Comparison of ENCODE assay signal across 8 mouse cellular contexts in genomic region chr4:150404583-150404982, GRCm38 (mm10).
DNase-seq lines count a peak whose midpoint lies in the region; ATAC-seq lines count a peak whose summit lies in the region.

No protein-coding gene starts in this region.

- WGBS in hindbrain, embryonic 10.5 days, result 52% methylated on average over 6 of the region's 6 CpGs
- 44% methylated on average over 6 of the region's 6 CpGs for WGBS in hindbrain, embryonic 11.5 days
- WGBS in forebrain, embryonic 12.5 days, result 41% methylated on average over 6 of the region's 6 CpGs
- WGBS in lung, embryonic 15.5 days, result 26% methylated on average over 6 of the region's 6 CpGs

- H3K9ac ChIP-seq in hindbrain, embryonic 11.5 days (ENCODE audit: low read depth, low read length), result no peak overlapping the region
- H3K9ac ChIP-seq in forebrain, embryonic 12.5 days, result no peak overlapping the region
- H3K9ac ChIP-seq in lung, embryonic 15.5 days, result no peak overlapping the region

- peak overlapping the region; percentile 50 for H3K27ac ChIP-seq in hindbrain, embryonic 10.5 days
- no peak overlapping the region for H3K27ac ChIP-seq in hindbrain, embryonic 11.5 days (ENCODE audit: low read depth, low read length)
- 0 out of 2 replicates have a peak overlapping the region, but pooled peaks have one; percentile 2 for H3K27ac ChIP-seq in forebrain, embryonic 12.5 days
- peak overlapping the region; percentile 3; the same call in 1 of the 2 replicates for H3K27ac ChIP-seq in lung, embryonic 15.5 days

- H3K4me1 ChIP-seq in hindbrain, embryonic 10.5 days (replicated peaks), result peaks cover 68% of the 10 kb centered on the region
- peaks cover 4% of the 10 kb centered on the region; the same call in 1 of the 2 replicates for H3K4me1 ChIP-seq in hindbrain, embryonic 11.5 days (replicated peaks; ENCODE audit: control insufficient read depth, insufficient read depth, low read length)
- H3K4me1 ChIP-seq in forebrain, embryonic 12.5 days, result peaks cover 45% of the 10 kb centered on the region
- H3K4me1 ChIP-seq in lung, embryonic 15.5 days, result peaks cover 66% of the 10 kb centered on the region

- H3K27me3 ChIP-seq in hindbrain, embryonic 10.5 days (ENCODE audit: insufficient read depth, poor library complexity, severe bottlenecking), result no peaks in the 10 kb centered on the region
- no peaks in the 10 kb centered on the region for H3K27me3 ChIP-seq in hindbrain, embryonic 11.5 days (ENCODE audit: control insufficient read depth, insufficient read depth, low read length)
- no peaks in the 10 kb centered on the region for H3K27me3 ChIP-seq in forebrain, embryonic 12.5 days
- no peaks in the 10 kb centered on the region for H3K27me3 ChIP-seq in lung, embryonic 15.5 days

- DNase-seq in hindbrain, embryonic 10.5 days (ENCODE audit: low spot score), result no peak
- DNase-seq in hindbrain, embryonic 11.5 days (ENCODE audit: low spot score), result no peak
- peak; percentile 36 for DNase-seq in Muller cell, postnatal 12 days (ENCODE audit: inconsistent ontology term)
- no peak for DNase-seq in embryo, embryonic 10.5 days (ENCODE audit: low spot score)
- DNase-seq in spleen, postnatal 14 days (ENCODE audit: low spot score in 2 of 2), result no peak
- DNase-seq in gastrocnemius, adult 18-20 months (ENCODE audit: low spot score), result no peak

- no peak for ATAC-seq in hindbrain, embryonic 11.5 days (ENCODE audit: low FRiP score)
- ATAC-seq in forebrain, embryonic 12.5 days (ENCODE audit: low FRiP score), result no peak
- ATAC-seq in lung, embryonic 15.5 days (ENCODE audit: borderline replicate concordance, extremely low read depth, low FRiP score, low TSS enrichment), result 0 out of 2 replicates have a peak, but pooled peaks have one; percentile 27

- peaks cover 35% of the 10 kb centered on the region for H3K36me3 ChIP-seq in hindbrain, embryonic 10.5 days
- no peaks in the 10 kb centered on the region for H3K36me3 ChIP-seq in hindbrain, embryonic 11.5 days (ENCODE audit: control insufficient read depth, insufficient read depth, low read length)
- H3K36me3 ChIP-seq in forebrain, embryonic 12.5 days (replicated peaks), result peaks cover 28% of the 10 kb centered on the region
- no peaks in the 10 kb centered on the region for H3K36me3 ChIP-seq in lung, embryonic 15.5 days

- H3K4me2 ChIP-seq in hindbrain, embryonic 11.5 days (replicated peaks; ENCODE audit: low read depth, low read length), result no peak overlapping the region
- no peak overlapping the region for H3K4me2 ChIP-seq in forebrain, embryonic 12.5 days
- no peak overlapping the region for H3K4me2 ChIP-seq in lung, embryonic 15.5 days

- H3K9me3 ChIP-seq in hindbrain, embryonic 10.5 days, result no peaks in the 10 kb centered on the region
- H3K9me3 ChIP-seq in hindbrain, embryonic 11.5 days (ENCODE audit: control insufficient read depth, low read length), result no peaks in the 10 kb centered on the region
- no peaks in the 10 kb centered on the region for H3K9me3 ChIP-seq in forebrain, embryonic 12.5 days
- no peaks in the 10 kb centered on the region for H3K9me3 ChIP-seq in lung, embryonic 15.5 days

- H3K4me3 ChIP-seq in hindbrain, embryonic 10.5 days, result no peak overlapping the region
- no peak overlapping the region for H3K4me3 ChIP-seq in hindbrain, embryonic 11.5 days (ENCODE audit: low read depth, low read length)
- no peak overlapping the region for H3K4me3 ChIP-seq in forebrain, embryonic 12.5 days (replicated peaks)
- no peak overlapping the region for H3K4me3 ChIP-seq in lung, embryonic 15.5 days
